Mouse (Mus musculus) skeletal muscle tissue, postnatal 0 days (tissue): ENCODE results near the gene Gm5678. TPM values are rescaled to one million over a fixed set of nuclear protein-coding genes. Genes with fewer than 3 reads are reported as not detected.

ENCODE experiments used
- polyA plus RNA-seq: library from polyadenylated mRNA; unstranded; fragments of >200 nt; fragmentation: Nextera tagmentation; extraction: Ambion mirVana; gene quantifications from 2 replicates; pipeline ENCODE4 v1.2.1, GENCODE M21; 2015

Gene Gm5678
- not detected in 2 replicates for polyA plus RNA-seq

GRCm38 (mm10) chr16:93627761-93628400, at the start of gene Gm5678:
TSS of gene Gm5678 (plus strand) at chr16:93628097.

GRCm38 (mm10) chr16:93603439-93604212, 24.3 kb upstream of the Gm5678 start, which contains the start of gene Setd4:
TSS of gene Setd4 (minus strand) at chr16:93604063.

GRCm38 (mm10) chr16:93605553-93605952, 22.3 kb upstream of the Gm5678 start, which contains the start of gene Cbr1:
TSS of gene Cbr1 (plus strand) at chr16:93605853.

Other genes starting within 250 kb of the Gm5678 start
- gene Setd4, start 24.0 kb upstream of the Gm5678 start, polyA plus RNA-seq: 3.5 and 4.9 TPM in 2 replicates
- 33.8 and 45.2 TPM in 2 replicates for gene Cbr1, start 22.2 kb upstream of the Gm5678 start, polyA plus RNA-seq
- gene Cbr3, start 55.1 kb downstream of the Gm5678 start, polyA plus RNA-seq: 2.7 and 3.7 TPM in 2 replicates
- 10.1 TPM in 2 replicates for gene Dop1b, start 83.8 kb downstream of the Gm5678 start, polyA plus RNA-seq
- gene Morc3, start 204.0 kb downstream of the Gm5678 start, polyA plus RNA-seq: 25.0 and 25.3 TPM in 2 replicates